Mouse (Mus musculus) cerebellum, adult 2 months (tissue): ENCODE results near the gene Zfp653. TPM values are rescaled to one million over a fixed set of nuclear protein-coding genes. Genes with fewer than 3 reads are reported as not detected.

Source experiments
- DNase-seq, 2 experiments: peaks; one replicate each; pipeline ENCODE4 v3.0.0; 2021
- H3K27ac ChIP-seq: fragments of 200-500 bp; 2 replicates; pipeline ENCODE4 v1.5.1; 2012; ENCODE audit warnings: low read length, control low read depth, inconsistent platforms; ENCODE audit not compliant: insufficient read depth
- H3K27me3 ChIP-seq: fragments of 200-500 bp; 2 replicates; pipeline ENCODE4 v1.6.1; 2012; ENCODE audit warnings: inconsistent platforms, mild to moderate bottlenecking, low read length, moderate library complexity; ENCODE audit not compliant: control insufficient read depth, insufficient read depth
- H3K4me1 ChIP-seq: fragments of 200-500 bp; 2 replicates; pipeline ENCODE4 v1.6.1; 2011; ENCODE audit warnings: low read length; ENCODE audit not compliant: control insufficient read depth, insufficient read depth
- H3K4me3 ChIP-seq: fragments of 200-500 bp; replicated peaks from 2 replicates; pipeline ENCODE3; 2011; ENCODE audit warnings: mild to moderate bottlenecking, low read depth, low read length, control low read depth; ENCODE audit not compliant: insufficient read depth
- CTCF ChIP-seq: fragments of 200-500 bp; IDR thresholded peaks from 2 replicates; pipeline ENCODE4 v1.5.1; 2011; ENCODE audit warnings: low read depth, mild to moderate bottlenecking, control low read depth, low read length, moderate library complexity, borderline replicate concordance; ENCODE audit not compliant: insufficient read depth
- POLR2A ChIP-seq: fragments of 200-500 bp; IDR thresholded peaks from 2 replicates; pipeline ENCODE4 v1.6.1; 2011; ENCODE audit warnings: low read length, control low read depth, borderline replicate concordance; ENCODE audit not compliant: insufficient read depth
- WGBS: fragments of 180-500 bp; shearing (Covaris S2); methylation state at CpG from one replicate; pipeline ENCODE4 v1.1.7; 2018; 5-methylcytosine and 5-hydroxymethylcytosine counted together
- polyA plus RNA-seq: library from polyadenylated mRNA; depleted of rRNA; stranded (reverse); fragments of >200 nt; gene quantifications from 2 replicates; pipeline ENCODE4 v1.2.3, GENCODE M21; 2012; rRNA removed

Zfp653 gene
- polyA plus RNA-seq = 45.4 and 48.3 TPM in 2 replicates

DNA sequence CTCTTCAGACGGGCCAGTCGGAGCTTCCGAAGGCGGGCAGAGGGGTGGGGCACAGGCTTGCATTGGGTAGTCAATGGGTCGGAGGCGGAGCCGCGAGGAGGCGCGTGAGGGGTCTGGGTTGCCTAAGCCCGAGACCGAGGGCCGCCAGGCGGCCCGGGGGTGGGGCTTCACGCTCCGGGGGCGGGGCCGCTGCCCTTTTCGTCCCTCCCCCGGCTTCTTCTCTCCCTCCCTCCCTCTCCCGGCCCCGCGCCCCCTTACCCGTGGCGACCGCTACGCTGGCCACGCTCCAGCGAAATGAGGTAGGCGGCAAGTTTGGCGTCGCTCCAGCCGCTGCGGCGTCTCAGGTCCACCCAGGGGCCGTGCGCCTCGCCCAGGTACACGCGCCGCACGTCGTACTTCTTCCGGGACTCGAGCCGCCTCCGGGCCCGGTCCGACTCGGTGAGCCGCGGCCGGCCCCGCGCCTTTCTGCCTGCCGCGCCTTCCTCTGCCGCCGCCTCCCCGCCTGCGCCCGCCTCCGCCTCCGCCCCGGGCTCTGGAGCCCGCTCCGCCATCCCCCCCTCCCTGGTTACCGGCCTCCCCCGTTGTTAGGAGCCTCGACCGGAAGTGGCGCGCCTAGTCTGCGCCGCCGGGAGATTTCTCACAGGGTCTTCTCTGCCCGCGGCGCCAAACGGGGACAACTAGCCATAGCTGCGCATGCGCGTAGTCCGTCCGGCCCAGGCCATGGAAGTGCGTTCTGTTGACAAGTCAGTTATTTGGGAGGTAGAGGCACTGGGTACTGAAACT, at the start of gene Zfp653, which contains the start of gene Gm49318:
TSS of gene Zfp653 (minus strand) at position 586 of the 783 bp plus-strand sequence.
TSS of gene Gm49318 (minus strand) at position 469 of the 783 bp plus-strand sequence.
- DNase-seq = peak; percentile 97 to 98
- WGBS = under 1% methylated on average over 70 of the region's 87 CpGs
- Histone ChIP-seq H3K27me3 (no peaks in the 10 kb centered on the region), H3K27ac (peak within 1 kb of the TSS; percentile 76), H3K4me1 (peaks cover 27% of the 10 kb centered on the region), H3K4me3 (peak within 1 kb of the TSS; percentile 79)
- TF ChIP-seq CTCF (no peak), POLR2A (peak; percentile 92)

GRCm38 (mm10) chr9:22119543-22119942, 48.4 kb upstream of the Zfp653 start:
- WGBS = 54% methylated on average over 4 of the region's 4 CpGs
- no peak overlapping the region for H3K27ac ChIP-seq
- no peak for DNase-seq

DNA sequence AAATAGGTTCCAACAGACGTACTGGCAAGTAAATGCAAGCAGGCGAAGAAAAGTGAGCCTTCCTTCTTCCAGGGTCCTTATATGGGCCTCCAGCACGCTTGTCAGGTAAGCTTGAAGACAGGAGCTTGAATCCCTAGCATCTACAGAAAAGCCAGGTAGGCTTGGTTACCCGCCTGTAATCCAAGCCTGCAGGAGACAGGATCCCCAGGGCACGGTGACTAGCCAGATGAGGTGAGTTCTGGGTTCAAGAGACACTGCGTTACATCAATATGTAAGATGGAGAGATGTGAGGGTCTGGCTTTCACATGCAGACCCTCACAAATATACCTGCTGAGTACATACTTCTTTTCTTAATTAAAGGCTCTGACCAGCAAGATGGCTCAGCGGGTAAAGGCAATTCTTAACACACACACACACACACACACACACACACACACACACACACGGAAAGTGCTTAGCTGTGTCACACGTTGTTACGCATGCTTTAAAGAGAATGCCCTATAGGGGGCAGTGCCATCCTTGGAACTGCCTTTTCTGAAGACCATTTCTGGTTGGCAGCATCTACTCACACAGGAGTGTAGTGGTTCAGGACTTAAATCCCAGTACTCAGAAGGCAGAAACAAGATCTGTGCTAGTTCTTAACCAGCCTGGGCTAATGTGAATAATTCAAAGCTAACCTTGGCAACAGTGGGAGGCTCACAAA, 46.7 kb upstream of the Zfp653 start:
- peak; percentile 64 to 75 for DNase-seq
- Histone ChIP-seq H3K4me3 (peak overlapping the region; percentile 87), H3K27me3 (no peaks in the 10 kb centered on the region), H3K27ac (no peak overlapping the region), H3K4me1 (peaks cover 9% of the 10 kb centered on the region)
- WGBS = 33% methylated on average over 10 of the region's 10 CpGs
- TF ChIP-seq POLR2A = no peak
- TF ChIP-seq CTCF = peak; percentile 66

More at GRCm38 (mm10) chr9:22119543-22119942, 48.4 kb upstream of the Zfp653 start:
- Histone ChIP-seq H3K4me3 (no peak overlapping the region), H3K4me1 (peaks cover 9% of the 10 kb centered on the region), H3K27me3 (no peaks in the 10 kb centered on the region)
- TF ChIP-seq CTCF (no peak), POLR2A (no peak)

GRCm38 (mm10) chr9:22116740-22117426, 45.7 kb upstream of the Zfp653 start, which contains the start of gene Elof1:
TSS of gene Elof1 (minus strand) at chr9:22117172.
- Histone ChIP-seq H3K27me3 (no peaks in the 10 kb centered on the region), H3K4me3 (peak within 1 kb of the TSS; percentile 87), H3K4me1 (peaks cover 9% of the 10 kb centered on the region), H3K27ac (peak within 1 kb of the TSS; percentile 72)
- peak; percentile 96 to 97 for DNase-seq
- TF ChIP-seq CTCF (no peak), POLR2A (peak; percentile 96; the same call in 1 of the 2 replicates)
- WGBS = under 1% methylated on average over 52 of the region's 52 CpGs

GRCm38 (mm10) chr9:22116086-22116485, 44.9 kb upstream of the Zfp653 start:
- 3% methylated on average over 15 of the region's 15 CpGs for WGBS
- TF ChIP-seq CTCF = no peak
- TF ChIP-seq POLR2A = no peak
- peaks cover 9% of the 10 kb centered on the region for H3K4me1 ChIP-seq
- H3K27me3 ChIP-seq = no peaks in the 10 kb centered on the region
- H3K27ac ChIP-seq = no peak overlapping the region
- H3K4me3 ChIP-seq = peak overlapping the region; percentile 87
- peak in 1 of 2 experiments; percentile 29 for DNase-seq

DNA sequence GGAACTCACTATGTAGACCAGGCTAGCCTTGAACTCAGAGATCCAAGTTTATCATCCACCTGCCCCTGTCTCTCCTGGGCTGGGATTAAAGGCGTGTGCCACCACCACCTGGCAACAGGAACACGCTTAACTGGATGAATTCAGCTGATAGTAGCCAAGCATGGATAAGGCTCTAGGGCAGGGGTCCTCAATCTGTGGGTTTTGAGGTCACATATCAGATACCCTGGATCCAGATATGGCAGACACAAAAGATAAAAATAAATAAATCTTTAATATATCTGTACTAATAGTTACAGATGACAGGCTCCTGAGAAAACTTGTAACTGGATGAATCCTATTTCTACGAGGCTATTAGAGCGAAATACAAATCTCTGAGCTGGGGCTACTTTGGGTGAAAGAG, 44.5 kb upstream of the Zfp653 start:
- TF ChIP-seq POLR2A (no peak), CTCF (no peak)
- DNase-seq = no peak
- no peak overlapping the region for H3K27ac ChIP-seq

DNA sequence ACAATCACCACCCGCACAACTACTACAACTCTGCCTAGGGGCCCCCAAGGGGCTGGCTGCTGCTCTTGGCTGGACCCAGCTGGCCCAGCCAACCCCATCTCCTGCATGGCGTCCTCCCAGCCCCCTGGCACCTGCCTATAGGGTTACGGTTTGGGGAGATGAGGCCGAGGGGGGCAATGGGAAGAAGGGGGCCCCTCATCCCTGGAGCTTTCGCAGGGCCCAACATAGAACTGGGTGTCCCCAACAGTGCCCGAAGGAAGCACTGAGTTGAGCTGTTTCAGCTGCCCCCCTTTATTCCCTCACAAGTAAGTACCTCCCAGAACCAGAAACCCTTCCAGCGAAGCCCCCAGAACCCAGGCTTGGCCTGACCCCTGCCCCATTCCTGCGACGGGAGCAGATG, 37.0 kb upstream of the Zfp653 start:
- DNase-seq = no peak
- Histone ChIP-seq H3K27me3 (no peaks in the 10 kb centered on the region), H3K4me3 (no peak overlapping the region), H3K27ac (no peak overlapping the region), H3K4me1 (no peaks in the 10 kb centered on the region)
- TF ChIP-seq POLR2A = no peak
- TF ChIP-seq CTCF = no peak
- 72% methylated on average over 9 of the region's 9 CpGs for WGBS

More for the DNA sequence above, 44.5 kb upstream of the Zfp653 start:
- H3K27me3 ChIP-seq = no peaks in the 10 kb centered on the region
- H3K4me3 ChIP-seq = no peak overlapping the region
- WGBS = 41% methylated on average over 4 of the region's 4 CpGs
- peaks cover 9% of the 10 kb centered on the region for H3K4me1 ChIP-seq
